Mouse (Mus musculus) heart, postnatal 4 days (tissue): ENCODE measurements at regions not wholly inside any gene's neighbourhood (a gene's known extent, or its start where the extent isn't known, plus 50 kb on each side); places are given as distances from the start of the nearest gene placed in this dataset.
"Not testable (repeated sequence)": the region's sequence is repeated elsewhere in the genome, so short reads cannot be mapped to it uniquely, and the experiment has no call there.

Source experiments
- DNase-seq: peaks from one replicate; pipeline ENCODE4 v3.0.0; 2021

- no peak for DNase-seq
These were observed 51.7 kb upstream of the Fam174b start for GRCm38 (mm10) chr7:73688451-73688850.

GRCm38 (mm10) chr7:73686245-73686644, 53.9 kb upstream of the Fam174b start:
- DNase-seq = not testable (repeated sequence)

GRCm38 (mm10) chr7:73682756-73683155, 57.3 kb upstream of the Fam174b start:
- DNase-seq = no peak

GRCm38 (mm10) chr7:73670598-73670997, 69.5 kb upstream of the Fam174b start:
- no peak for DNase-seq

- no peak for DNase-seq
These were observed 71.3 kb upstream of the Fam174b start for GRCm38 (mm10) chr7:73668791-73669190.

GRCm38 (mm10) chr7:73666921-73667675, 73.0 kb upstream of the Fam174b start:
- DNase-seq = peak; percentile 39

GRCm38 (mm10) chr7:73664962-73665361, 75.1 kb upstream of the Fam174b start:
- no peak for DNase-seq

- DNase-seq = no peak
These were observed 77.6 kb upstream of the Fam174b start for GRCm38 (mm10) chr7:73662536-73662935.

- DNase-seq = no peak
These were observed 78.2 kb upstream of the Fam174b start for GRCm38 (mm10) chr7:73661901-73662300.

GRCm38 (mm10) chr7:73659551-73659950, 80.6 kb upstream of the Fam174b start:
- DNase-seq = no peak

- peak; percentile 53 for DNase-seq
These were observed 82.8 kb upstream of the Fam174b start for GRCm38 (mm10) chr7:73657283-73657682.

GRCm38 (mm10) chr7:73656424-73656795, 83.7 kb upstream of the Fam174b start:
- not testable (repeated sequence) for DNase-seq

- DNase-seq = peak; percentile 87
These were observed 84.2 kb upstream of the Fam174b start for GRCm38 (mm10) chr7:73655787-73656423.

- DNase-seq = peak; percentile 49
These were observed 85.8 kb upstream of the Fam174b start for GRCm38 (mm10) chr7:73654193-73654871.

GRCm38 (mm10) chr7:73650909-73651308, 89.2 kb upstream of the Fam174b start:
- DNase-seq = no peak

- DNase-seq = peak; percentile 89
These were observed 92.1 kb upstream of the Fam174b start for GRCm38 (mm10) chr7:73648010-73648409.

GRCm38 (mm10) chr7:73647140-73647539, 93.0 kb upstream of the Fam174b start:
- DNase-seq = no peak

- DNase-seq = no peak
These were observed 93.4 kb upstream of the Fam174b start for GRCm38 (mm10) chr7:73646711-73647110.

GRCm38 (mm10) chr7:73644362-73644904, 95.7 kb upstream of the Fam174b start:
- no peak for DNase-seq

GRCm38 (mm10) chr7:73643993-73644335, 96.1 kb upstream of the Fam174b start:
- DNase-seq = no peak

- DNase-seq = no peak
These were observed 96.7 kb upstream of the Fam174b start for GRCm38 (mm10) chr7:73643306-73643992.

- no peak for DNase-seq
These were observed 98.6 kb upstream of the Chd2 start for GRCm38 (mm10) chr7:73640194-73640593.

GRCm38 (mm10) chr7:73637810-73638125, 96.1 kb upstream of the Chd2 start:
- no peak for DNase-seq
